Mouse (Mus musculus): ENCODE results near the gene Zmynd12. TPM values are rescaled to one million over a fixed set of nuclear protein-coding genes. Genes with fewer than 3 reads are reported as not detected.
A peak's percentile ranks its signal among the peaks of the same experiment; 100 is the strongest.

The Zmynd12 gene
- total and polyA plus RNA-seq, 3 experiments = 3.0 to 5.5 (median 3.3) TPM

- DNase-seq = peak; percentile 67
These were observed 25.2 kb downstream of the Zmynd12 start for GRCm38 (mm10) chr4:119447786-119448185.

DNA sequence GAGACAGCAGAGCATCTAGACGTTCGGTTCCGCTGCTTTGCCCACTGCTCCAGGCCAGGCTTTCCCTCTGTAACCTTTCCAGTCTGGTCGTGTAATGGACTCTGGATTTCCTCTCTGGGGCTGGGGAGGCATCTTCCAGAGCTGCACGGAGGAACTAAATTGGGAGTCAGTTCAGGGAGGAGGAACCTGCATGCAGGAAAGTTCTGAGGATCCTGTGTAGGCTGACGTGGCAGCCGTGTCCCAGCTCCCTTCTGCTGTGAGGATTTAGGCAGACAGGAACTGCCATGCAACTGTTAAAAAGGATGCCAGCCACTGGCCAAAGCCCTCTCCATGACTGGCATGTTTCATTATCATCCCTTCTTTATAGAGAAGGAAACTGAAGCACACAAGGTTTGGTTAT lies 27.8 kb downstream of the Zmynd12 start:
- no peak for DNase-seq

DNA sequence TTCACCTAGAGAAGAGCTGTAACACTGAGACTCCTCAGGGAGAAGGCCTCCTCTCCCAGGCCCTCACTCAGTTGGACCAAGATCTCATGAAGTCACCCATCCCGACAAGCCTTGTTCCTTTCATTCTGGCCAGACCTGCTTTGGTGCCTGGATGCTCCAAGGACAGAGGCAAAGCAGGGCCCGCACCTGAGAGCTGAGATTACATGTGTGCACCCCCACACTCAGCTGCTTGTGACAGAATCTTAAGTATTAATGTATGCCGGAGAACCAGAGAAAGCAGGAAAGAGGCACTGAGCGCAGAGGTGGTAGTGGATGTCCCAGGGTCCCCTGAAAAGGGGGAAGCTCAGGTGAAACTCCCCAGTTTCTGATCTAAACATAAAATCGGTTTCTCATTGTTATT lies 30.5 kb downstream of the Zmynd12 start:
- no peak for DNase-seq

GRCm38 (mm10) chr4:119453533-119453932 lies 30.9 kb downstream of the Zmynd12 start:
- DNase-seq = no peak

DNA sequence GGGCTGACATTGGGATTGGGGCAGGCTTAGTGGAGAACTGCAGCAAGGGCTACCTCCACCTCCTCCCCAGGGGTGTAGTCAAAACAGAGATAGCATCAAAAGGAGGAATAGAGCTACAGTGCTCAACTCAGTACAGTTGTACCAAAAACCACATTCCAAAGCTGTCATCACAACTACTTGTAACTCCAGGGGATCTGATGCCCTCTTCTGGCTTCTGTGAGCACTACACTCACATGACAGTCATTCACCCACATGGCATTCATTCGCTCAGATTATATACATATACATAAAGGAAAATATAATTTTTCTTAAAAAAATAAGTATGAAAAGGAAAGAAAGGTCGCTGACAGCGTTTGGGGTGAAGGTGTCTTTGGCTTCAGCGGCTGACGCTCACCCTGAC lies 37.7 kb downstream of the Zmynd12 start:
- peak; percentile 16 for DNase-seq

DNA sequence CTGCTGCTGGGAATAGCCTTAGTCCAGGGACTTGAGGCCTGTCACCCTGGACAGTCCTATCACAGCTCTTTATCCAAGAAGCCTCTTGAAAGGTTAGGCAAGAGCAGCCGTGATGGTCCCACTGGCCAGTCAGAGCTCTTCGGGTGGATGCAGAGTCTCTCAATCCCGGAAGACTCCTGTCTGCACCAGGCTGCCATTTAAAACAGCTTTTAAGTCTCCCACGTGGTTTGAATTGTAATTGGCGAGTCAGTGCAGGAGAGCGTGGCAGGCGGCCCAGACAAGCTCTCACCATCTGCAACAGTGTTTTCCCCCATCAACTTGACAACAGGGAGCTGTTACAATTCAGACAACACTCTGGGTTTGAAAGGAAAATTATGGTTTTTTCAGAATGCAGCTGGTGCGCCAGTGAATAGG lies 38.1 kb downstream of the Zmynd12 start:
- DNase-seq = no peak

DNA sequence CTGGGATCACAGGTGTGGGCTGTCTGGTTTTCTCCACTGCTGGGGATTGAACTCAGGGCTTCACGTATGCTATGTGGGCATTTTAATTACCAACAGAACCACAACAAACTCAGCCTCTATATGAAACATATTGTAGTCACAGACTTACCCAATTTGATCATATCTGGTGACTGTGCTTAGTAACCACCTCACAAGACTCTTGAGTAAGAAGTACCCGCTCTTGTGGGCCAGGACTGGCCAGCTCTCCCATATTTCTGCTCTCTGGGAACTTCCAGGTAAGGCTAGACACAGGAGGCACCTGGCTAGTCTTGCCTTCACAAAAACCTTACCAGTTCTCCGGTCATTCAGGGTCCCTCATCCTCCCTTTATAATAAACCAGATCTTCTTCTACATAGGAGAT lies 39.8 kb downstream of the Zmynd12 start:
- no peak for DNase-seq

DNA sequence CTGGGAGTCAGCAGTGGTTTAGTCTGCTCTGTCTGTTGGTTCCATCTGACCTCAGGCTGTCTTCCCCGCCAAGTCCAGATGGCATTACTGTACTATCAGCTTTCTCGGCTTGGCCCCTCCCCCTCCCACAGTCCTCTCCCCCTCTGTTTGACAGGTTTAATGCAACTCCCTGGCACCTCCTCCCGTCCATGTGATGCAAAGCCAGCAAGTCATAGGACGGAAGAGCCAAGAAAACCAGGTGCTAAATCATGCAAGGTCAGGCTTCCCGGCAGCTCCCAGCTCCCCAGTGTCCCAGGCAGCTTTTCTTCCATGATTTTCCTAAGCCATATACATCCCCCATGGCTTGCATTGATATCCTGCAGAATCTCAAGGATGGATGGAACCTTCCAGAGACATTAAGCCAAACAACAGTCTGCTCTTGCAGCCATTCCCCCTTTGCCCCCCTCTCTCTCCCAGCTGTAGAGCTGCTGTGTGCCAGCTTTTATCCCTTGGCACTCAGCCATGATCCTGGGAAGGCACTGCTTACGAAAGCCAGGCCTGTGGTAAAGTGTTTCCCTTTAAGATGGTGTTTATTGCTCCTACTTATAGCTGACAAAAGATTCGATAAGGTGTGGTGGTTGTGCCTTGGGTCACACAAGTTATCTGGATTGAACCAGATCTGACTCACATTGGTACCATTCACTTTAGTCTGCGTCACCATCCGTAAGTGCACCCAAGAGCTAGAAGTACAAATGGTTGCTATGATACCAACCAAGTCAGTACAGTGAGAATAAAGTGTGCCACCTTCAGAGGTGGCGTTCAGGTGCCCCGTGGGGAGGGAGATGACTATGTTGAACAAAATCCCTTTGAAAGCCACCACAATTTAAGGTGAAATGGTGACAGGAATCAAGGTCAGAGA lies 40.5 kb downstream of the Zmynd12 start:
- peak; percentile 57 for DNase-seq

DNA sequence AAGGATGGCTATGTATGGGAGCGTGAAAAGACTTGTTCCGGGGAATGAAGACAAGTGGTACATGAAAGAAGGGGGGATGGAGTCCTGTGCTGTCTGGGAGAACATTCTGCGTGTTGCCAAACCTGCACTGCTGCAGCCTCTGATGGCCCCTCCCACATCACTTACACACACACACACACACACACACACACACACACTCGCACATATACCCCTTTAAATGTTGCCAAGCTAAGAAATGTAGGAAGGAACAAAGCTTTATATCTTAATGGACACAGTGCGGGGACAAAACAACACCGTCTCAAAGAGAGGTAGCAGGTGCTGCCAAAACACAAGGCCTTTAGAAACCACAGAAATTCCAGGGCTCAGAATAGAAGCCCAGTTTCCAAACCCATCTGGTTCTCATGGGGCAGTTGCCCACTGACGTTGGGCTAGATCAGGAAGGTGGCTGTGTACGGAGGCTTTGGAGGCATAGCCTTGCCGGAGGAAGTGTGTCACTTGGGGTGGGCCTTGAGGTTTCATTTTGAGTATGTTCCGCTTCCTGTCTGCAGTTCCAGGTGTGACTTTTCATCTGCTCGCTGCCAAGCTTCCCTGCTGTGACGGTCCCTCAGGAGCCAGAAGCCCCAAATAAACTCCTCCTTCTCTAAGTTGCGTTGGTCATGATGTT lies 41.3 kb downstream of the Zmynd12 start:
- no peak for DNase-seq

DNA sequence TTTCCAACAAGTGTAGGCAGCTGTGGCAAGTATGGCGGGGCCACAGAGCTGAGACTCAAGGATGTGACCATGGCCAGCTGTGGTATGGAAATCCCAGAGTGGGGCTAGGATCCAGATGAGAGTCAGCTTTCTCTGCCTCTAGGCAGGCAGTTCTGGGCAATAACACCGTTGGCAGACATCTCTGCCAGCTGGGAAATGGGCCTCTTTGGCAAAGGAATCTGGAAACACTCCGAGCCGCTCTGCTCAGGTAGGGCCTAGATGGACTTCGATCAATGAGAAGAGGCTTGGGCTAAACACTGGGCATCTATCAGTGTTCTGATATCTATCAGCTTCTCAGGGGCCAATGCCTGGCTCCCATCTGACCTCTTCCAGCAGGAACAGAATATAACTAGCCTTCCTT lies 43.2 kb downstream of the Zmynd12 start:
- DNase-seq = no peak

DNA sequence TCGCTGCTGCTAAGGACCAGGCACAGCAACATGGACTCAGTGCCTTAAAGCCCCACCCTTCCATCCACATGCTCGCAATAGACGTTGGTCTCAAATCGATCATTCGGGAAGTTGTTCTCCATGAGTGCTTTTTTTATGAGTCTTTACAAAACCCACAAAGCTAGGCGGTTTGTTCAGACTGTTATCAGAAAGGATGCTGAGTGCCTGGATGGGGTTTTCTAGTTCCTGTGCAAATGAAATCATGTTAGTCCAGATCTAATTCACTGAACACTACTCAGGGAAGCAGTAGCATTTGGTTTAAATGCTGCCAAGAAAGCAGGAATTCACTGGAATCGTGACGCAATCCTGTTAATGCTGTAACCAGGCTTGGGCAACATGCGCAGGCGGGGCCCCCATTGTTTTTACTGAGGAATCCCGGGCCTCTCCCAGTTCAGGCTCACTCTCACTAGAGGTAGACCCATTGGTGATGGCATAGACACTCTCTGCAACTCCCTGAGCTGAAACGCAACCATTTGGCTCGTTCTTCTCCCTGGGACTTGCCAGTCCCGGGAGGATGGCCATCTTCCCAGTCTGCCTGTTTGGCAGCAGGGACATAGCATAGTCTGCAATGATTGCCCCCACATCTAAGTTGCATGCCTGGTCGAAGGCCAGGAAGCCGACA lies 45.2 kb downstream of the Zmynd12 start:
- DNase-seq = peak; percentile 31

- DNase-seq = no peak
These were observed 49.9 kb downstream of the Zmynd12 start for GRCm38 (mm10) chr4:119472545-119472944.

DNA sequence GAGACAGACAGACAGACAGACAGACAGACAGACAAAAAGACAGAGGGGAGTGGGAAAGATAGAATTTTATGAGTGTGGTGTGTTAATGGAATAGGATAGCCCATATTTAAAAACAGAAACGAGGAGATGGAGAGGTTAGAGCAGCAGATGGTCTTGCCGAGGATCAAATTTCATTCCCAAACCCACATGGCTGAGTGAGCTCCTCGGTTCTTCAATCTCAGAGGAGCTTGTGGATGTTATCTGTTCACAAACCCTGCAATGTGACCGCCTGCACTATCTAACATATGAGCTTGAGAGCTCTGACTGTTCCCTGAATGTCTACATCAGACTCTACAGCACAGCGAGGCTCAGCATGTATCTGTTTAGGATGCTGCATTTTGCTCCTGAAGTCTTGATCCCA lies 50.5 kb downstream of the Zmynd12 start:
- no peak for DNase-seq

GRCm38 (mm10) chr4:119483051-119483450 lies 60.4 kb downstream of the Zmynd12 start:
- DNase-seq = peak; percentile 61

DNA sequence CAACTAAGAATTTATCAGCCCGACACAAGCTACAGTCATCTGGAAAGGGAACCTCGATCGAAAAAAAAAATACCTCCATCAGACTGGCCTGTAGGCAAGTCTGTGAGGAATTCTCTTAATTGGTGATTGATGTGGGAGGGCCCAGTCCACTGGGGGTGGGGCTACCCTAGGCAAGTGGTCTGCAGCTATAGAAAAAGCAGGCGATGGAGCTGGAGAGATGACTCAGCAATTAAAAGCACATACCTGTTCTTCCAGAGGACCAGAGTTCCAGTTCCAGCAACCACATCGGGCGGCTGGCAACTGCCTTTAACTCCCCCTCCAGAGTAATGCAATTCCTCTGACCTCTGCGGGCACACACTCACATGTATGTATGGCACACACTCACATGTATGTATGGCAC lies 62.3 kb downstream of the Zmynd12 start:
- DNase-seq = no peak

GRCm38 (mm10) chr4:119489666-119490065 lies 67.1 kb downstream of the Zmynd12 start:
- DNase-seq = no peak

GRCm38 (mm10) chr4:119490806-119491205 lies 68.2 kb downstream of the Zmynd12 start:
- no peak for DNase-seq

GRCm38 (mm10) chr4:119492291-119492932 lies 69.8 kb downstream of the Zmynd12 start, which contains the start of gene Rimkla:
Rimkla (minus strand) TSS chr4:119492628.
- peak; percentile 86 for DNase-seq

DNA sequence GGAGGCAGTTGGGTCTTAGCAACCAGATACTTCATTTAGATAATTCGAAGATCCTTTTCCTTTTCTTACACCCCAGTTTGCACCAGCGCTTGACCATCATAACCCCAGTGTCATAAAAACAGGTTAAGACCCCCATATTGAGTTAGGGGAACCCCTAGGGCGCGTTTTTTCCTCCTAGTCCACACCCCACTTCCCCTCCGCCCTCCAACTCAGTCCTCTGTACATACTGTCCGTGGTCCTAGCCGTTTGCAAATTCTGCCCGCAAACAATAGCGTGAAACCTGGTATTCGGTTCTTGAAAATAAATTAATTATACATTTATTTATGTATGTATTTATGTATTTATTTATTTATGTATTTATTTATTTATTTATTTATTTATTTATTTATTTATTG lies 70.3 kb downstream of the Zmynd12 start:
- no peak for DNase-seq

DNA sequence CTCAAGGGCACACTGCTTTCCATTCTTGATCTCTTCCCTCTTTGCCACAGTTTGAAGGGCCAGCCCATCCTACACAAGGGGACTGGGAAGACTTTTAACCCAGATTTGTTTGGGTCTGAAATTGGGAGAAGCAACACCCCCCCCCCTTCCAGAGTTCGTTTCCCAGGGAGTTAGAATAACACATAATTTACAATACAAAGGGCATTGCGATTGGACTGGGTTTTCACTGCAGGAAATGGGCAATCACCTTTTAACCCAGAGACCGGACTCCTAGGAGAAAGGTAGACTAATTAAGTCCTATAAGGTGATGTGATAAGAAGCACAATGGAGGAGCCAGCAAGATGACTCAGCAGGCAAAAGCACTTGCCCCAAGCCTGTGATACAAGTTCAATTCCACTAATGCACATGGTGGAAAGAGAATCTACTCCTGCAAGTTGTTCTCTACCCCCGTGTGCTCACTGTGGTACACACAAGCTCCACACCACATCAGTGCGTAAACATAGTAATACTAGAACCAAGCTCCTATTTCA lies 75.8 kb downstream of the Zmynd12 start:
- DNase-seq = no peak

DNA sequence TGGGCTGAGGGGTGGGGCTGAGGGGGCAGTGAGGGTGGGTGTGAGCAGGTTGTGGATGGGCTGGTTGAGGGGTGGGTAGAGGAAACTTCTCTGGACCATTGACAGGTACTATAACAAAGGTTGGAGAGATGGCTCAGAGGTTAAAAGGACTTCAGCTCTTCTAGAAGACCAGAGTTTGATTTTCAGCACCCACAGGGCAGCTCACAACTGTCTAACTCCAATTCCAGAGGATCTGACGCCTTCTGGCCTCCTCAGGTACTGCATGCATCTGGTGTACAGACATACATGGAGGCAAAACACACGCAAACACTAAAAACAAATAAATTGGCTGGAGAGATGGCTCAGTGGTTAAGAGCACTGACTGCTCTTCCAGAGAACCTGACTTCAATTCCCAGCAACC lies 89.0 kb downstream of the Zmynd12 start:
- no peak for DNase-seq

GRCm38 (mm10) chr4:119512731-119513141 lies 90.1 kb downstream of the Zmynd12 start:
- no peak for DNase-seq

Data from adrenal gland, adult 2 months (tissue).